Mouse (Mus musculus): ENCODE results near the gene Nav1.
A peak's percentile ranks its signal among the peaks of the same experiment; 100 is the strongest.

Gene Nav1

DNA sequence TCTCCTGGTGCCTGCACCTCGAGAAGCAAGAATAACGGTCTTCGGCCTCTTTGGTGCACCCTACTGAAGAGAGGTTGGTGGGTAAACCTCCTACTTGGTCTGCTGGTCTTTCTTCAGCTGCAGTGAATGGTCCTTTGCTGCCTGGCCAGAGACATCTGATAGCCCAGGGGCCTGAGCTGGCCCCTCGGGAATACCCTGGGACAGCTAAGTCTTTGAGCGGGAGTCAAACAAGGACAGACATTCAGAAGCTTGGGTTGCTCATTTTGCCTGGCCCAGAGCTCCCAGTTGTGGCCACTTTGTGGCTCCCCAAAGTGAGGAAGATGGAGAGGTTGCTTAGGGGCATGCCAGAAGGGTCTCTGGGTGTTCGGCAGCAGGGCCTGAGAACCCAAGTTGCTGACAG, 89.6 kb downstream of the Nav1 start:
- DNase-seq (ENCODE audit: low spot score) = no peak

GRCm38 (mm10) chr1:135516511-135517305, 90.4 kb downstream of the Nav1 start:
- no peak for DNase-seq (ENCODE audit: low spot score)

GRCm38 (mm10) chr1:135515633-135516238, 91.4 kb downstream of the Nav1 start:
- no peak for DNase-seq (ENCODE audit: low spot score)

DNA sequence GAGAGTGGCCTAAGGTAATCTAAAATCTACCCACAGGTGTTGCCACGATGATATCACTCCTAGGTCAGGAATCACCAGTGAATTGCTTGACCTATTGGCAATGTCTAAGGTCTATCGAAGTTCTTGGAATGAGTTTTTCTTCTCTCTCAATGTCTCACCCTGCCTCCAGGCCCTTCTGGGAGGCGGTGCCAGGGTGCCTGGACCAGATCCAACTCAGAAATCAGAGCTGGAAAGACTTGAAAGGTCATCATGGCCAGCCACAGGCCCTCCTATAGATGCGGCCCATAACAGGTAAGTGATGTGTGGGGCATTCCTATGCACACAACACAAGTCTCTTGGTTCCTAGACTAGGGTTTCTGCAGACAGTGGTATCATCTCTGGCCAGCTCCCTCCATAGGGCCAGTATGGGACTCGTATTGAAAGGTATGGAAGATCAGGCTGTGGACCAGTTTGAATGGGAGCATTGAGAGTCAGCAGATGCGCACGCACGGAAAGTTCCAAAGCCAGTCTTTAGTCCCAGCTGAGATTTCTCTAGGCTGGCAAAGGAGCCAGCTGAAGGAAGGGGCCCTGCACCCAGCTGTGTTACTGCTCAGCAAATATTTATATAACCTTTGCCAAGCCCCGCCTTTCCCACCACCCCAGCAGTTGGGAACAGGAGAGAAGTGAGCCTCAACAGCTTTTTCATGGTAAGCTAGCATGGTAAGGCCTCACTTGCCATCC, 92.0 kb downstream of the Nav1 start:
- no peak for DNase-seq (ENCODE audit: low spot score)

- DNase-seq (ENCODE audit: low spot score) = no peak
These were observed 93.0 kb downstream of the Nav1 start for GRCm38 (mm10) chr1:135514046-135514445.

DNA sequence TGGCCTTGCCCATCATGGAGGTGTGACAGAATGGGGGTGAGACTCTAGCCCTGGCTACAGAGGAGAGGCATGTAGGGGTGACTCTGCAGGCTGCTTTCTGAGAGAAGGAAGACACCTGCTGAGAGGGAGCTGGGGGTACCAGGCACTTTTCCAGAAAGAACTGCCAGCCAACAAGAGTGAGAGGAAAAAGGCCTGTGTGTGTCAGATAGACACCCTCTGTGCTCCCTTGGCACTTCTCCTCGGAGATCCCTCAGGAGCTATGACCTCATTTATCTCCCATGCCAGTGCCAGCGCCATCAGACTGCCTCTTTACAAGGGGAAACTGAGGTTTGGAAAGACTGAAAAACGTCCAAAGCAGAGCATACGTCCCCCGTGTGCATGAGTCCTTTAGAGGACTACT, 93.6 kb downstream of the Nav1 start:
- no peak for DNase-seq (ENCODE audit: low spot score)

DNA sequence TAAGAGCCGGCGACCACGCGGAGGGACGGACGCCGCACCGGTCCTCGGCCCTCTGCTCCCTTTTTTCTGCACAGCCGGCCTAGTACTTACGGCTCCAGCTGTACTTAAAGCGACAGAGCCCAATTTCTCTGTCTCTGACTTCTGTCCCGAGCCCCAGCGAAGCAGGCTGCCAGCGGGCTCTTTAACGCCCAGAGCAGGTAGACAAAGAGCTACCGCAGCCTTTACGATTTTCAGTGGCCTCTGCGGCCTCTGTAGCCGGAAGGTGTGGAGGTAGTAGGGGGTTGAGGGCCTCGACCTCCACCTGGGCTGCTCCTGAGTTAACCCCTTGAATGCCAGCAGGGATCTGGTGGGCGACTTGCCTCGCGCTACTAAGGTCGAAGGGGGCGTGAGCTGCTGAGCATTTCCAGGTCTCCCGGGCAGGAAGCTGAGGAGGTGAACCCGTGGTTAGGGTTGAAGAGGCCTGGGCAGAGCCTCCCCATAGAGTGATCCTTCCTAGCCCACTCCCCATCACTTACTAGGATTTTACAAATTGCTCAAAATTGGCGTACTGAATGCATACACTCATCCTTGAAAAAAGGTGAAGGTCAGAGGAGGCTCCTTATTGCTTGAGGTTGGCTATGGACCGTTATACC, 96.6 kb downstream of the Nav1 start:
- DNase-seq (ENCODE audit: low spot score) = peak; percentile 64

DNA sequence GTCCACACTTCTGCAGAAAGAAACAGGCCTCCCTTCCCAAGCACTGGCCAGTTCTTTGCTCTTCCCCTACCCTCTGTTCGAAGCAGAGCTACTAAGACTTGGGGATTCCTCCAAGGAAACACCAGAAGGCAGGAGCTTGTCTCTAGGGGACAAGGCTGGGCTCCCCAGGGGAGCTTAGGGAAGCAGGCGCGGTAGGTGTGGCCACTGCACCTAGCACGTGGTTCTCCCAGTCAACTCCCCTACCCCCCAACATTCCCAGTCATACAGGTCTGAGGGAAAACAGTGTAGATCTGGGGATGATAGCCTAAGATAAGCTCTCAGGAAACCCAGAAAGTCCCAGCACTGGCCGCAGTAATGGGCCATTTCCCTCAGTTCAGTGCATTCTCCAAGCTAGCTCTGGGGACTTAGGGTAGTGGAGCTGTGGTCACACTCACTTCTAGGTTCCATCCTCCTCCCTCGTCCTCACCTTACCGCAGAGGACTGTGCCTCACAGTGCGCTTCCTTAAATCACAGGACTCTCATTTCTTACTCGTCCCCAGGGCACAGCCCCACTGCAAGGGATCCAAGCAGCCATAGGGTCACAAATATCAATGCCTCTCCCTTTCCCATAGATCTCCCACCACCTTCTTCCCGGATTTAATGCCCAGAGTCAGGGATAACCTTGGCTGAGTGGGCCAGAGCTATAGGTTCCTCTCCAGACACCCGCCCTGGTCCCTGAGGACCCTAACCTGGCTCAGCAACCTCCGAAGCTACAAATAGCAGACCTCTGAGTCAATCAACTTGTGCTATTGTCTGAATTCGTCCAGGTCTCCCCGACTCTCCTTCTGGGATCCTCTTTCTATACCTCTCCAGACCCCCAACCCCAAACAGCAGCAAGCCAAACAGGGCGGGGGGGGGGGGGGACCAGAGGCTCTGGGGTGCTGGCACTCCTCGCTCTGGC, 97.7 kb downstream of the Nav1 start:
- no peak for DNase-seq (ENCODE audit: low spot score)

DNA sequence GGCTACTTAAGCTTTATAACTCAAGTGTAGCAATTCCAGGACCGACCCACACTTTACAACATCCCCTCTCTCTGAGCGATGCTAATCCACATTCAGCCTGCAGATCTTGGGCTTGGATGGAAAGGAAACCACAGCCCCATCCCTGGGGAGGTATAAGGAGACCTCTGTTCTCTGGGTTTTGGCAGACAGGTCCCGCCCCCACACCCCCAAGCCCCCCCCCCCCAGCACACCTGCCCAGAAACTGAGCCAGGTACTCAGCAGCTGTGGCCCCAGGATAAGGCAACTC, 98.8 kb downstream of the Nav1 start:
- DNase-seq (ENCODE audit: low spot score) = no peak

DNA sequence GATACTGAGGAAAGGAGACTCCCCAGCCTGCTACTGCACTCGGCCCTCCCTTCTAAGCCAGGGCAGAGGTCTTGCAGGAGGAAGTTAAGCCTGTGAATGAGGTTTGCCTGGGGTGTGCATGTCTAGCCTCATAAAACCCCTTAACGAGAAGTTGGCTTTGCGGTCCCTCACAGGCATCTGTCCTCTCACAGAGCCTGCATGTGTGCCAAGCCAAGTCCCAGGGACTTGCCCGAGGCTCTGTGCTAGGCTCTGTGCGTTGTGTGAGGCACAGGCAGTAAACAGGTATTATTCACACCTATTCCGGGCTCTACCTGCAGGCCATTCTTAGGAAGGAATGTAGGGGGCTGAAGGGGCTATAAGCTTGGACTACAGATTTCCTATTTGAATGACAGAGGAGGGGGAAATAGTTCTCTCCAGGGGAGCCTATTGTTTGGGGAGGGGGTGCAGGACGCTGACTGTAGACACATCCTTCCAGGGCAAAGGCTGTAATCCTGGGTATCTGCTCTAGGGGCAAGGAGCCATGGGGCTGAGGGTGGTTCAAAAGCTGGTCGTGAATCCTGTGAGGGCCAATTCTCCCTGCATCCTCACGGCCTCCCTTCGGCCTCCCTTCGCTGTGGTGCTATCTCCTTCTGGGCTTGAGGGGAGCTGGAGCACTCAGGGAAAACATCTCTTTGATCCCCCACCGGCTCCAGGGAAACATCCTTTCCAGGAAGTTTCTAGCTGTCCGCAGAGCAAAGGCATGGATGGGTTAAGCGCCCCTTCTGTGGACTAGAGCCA, 99.3 kb downstream of the Nav1 start:
- no peak for DNase-seq (ENCODE audit: low spot score)

DNA sequence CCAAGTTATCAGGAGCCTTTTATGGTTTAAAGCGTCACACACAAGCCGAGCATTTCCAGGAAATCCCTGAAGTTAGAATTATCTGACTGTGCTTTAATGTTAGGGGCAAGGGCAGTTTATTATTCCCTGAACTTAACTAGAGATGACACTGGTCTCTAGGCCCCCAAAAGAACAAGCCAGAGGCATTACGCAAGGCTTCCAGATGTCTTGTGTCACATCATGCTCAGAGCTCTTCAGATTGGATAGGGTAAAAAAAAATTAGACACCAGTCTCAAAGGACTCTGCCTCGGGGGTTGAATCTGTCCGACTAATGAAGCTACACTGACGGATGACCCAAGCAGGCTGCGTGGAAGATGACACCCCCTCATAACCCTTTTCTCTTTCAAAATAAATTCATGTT, 101.6 kb downstream of the Nav1 start:
- DNase-seq (ENCODE audit: low spot score) = no peak

DNA sequence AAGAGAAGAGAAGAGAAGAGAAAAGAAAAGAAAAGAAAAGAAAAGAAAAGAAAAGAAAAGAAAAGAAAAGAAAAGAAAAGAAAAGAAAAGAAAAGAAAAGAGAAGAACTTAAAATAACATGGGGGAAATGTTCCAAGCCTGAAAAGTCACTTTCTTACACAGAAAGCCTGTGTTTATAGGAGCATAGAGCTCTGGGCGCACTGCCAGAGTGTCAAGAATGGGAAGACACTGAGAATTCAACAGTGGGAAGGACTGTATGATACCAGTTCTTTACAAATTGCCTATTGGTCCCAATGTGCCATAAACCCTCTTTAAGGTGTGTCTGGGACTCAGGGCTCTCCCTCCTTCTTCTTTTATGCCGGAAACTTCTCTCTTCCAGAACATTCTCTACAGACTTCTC, 103.7 kb downstream of the Nav1 start:
- DNase-seq (ENCODE audit: low spot score) = no peak

DNA sequence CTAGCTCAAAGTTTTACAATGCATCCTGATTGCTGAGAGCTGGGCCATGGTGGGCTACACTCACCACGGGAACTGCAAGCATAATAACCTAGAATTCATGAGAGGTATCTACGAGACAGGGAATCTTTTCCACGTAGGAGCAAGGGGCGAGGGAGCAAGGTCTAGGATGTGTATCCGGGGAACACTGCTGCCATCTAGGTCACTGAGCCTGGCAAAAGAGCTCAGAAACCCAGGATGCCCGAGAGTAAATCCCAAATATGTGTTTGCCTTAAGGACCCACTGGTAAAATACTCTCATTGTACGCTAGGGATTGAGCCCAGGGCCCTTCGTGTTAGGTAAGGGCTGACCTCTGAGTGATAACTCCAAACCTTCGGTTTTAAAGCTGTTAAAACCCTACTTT, 104.3 kb downstream of the Nav1 start:
- no peak for DNase-seq (ENCODE audit: low spot score)

- DNase-seq (ENCODE audit: low spot score) = no peak
These were observed 105.0 kb downstream of the Nav1 start for GRCm38 (mm10) chr1:135502135-135502534.

GRCm38 (mm10) chr1:135498455-135499358, 108.4 kb downstream of the Nav1 start:
- DNase-seq (ENCODE audit: low spot score) = no peak

GRCm38 (mm10) chr1:135495048-135495447, 112.0 kb downstream of the Nav1 start:
- no peak for DNase-seq (ENCODE audit: low spot score)

DNA sequence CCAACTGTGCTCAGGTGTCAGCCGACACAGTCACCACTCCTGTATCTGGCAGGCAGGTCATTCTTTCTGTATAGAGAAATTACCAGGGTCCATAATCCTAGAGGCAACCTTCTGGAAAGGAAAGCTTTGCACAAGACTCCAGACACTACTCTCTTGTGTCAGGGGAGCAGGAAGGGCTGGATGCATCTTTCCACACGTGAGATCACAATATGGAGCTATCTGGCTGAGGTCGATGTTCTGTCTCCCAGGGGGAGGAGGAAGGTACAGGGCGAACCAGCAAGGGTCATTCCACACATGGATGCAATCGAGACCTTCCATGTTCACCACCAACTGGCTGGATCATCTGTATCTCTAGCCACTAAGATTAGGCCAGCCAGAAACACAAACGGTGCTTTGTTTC, 113.2 kb downstream of the Nav1 start:
- no peak for DNase-seq (ENCODE audit: low spot score)

GRCm38 (mm10) chr1:135492406-135492805, 114.7 kb downstream of the Nav1 start:
- no peak for DNase-seq (ENCODE audit: low spot score)

- no peak for DNase-seq (ENCODE audit: low spot score)
These were observed 116.0 kb downstream of the Nav1 start for GRCm38 (mm10) chr1:135490931-135491666.

Data from ovary, postnatal 36 days (tissue).